Mouse (Mus musculus): Measurements from ENCODE around the gene Rexo5.

GRCm38 (mm10) chr7:119808723-119809122, 14.9 kb downstream of the Rexo5 start:
- TF ChIP-seq CTCF (IDR thresholded peaks at IDR 0.05; ENCODE audit: low read depth, low read length) (no peak), POLR2A (IDR thresholded peaks at IDR 0.05; ENCODE audit: extremely low read depth, insufficient read depth, low read length) (no peak)

Measured in liver, adult 2 months (tissue).